Mouse (Mus musculus) ovary, postnatal 10 days (tissue): ENCODE results near the gene Usp20.

ENCODE experiments used
- DNase-seq: peaks from one replicate; pipeline ENCODE4 v3.0.0; 2022; ENCODE audit warnings: low spot score

Gene Usp20

GRCm38 (mm10) chr2:31040487-31040886, 58.4 kb downstream of the Usp20 start:
- DNase-seq = no peak

GRCm38 (mm10) chr2:31041386-31041785, 59.3 kb downstream of the Usp20 start:
- no peak for DNase-seq

GRCm38 (mm10) chr2:31042881-31043280, 60.8 kb downstream of the Usp20 start:
- DNase-seq = no peak

- DNase-seq = no peak
Observed at GRCm38 (mm10) chr2:31043856-31044255, 61.8 kb downstream of the Usp20 start.

GRCm38 (mm10) chr2:31048037-31048436, 66.0 kb downstream of the Usp20 start:
- no peak for DNase-seq

- DNase-seq = no peak
Observed at GRCm38 (mm10) chr2:31052441-31052840, 70.4 kb downstream of the Usp20 start.

GRCm38 (mm10) chr2:31053426-31053825, 71.3 kb downstream of the Usp20 start:
- DNase-seq = no peak

- no peak for DNase-seq
Observed at GRCm38 (mm10) chr2:31053851-31054340, 71.8 kb downstream of the Usp20 start.

GRCm38 (mm10) chr2:31056070-31056469, 74.0 kb downstream of the Usp20 start:
- DNase-seq = no peak

- no peak for DNase-seq
Observed at GRCm38 (mm10) chr2:31057549-31058177, 75.6 kb downstream of the Usp20 start.

- DNase-seq = no peak
Observed at GRCm38 (mm10) chr2:31058443-31058842, 76.4 kb downstream of the Usp20 start.

GRCm38 (mm10) chr2:31060271-31060670, 78.2 kb downstream of the Usp20 start:
- DNase-seq = no peak

- no peak for DNase-seq
Observed at GRCm38 (mm10) chr2:31060787-31061730, 79.0 kb downstream of the Usp20 start.

- no peak for DNase-seq
Observed at GRCm38 (mm10) chr2:31061868-31062628, 80.0 kb downstream of the Usp20 start.

- no peak for DNase-seq
Observed at GRCm38 (mm10) chr2:31066019-31066789, 84.1 kb downstream of the Usp20 start.

GRCm38 (mm10) chr2:31067059-31067595, 85.0 kb downstream of the Usp20 start:
- no peak for DNase-seq

- DNase-seq = no peak
Observed at GRCm38 (mm10) chr2:31067696-31068245, 85.7 kb downstream of the Usp20 start.

- DNase-seq = no peak
Observed at GRCm38 (mm10) chr2:31068246-31069113, 86.4 kb downstream of the Usp20 start.

GRCm38 (mm10) chr2:31069114-31069445, 87.0 kb downstream of the Usp20 start:
- no peak for DNase-seq

- no peak for DNase-seq
Observed at GRCm38 (mm10) chr2:31069506-31069905, 87.4 kb downstream of the Usp20 start.
